Mouse (Mus musculus): ENCODE measurements around the gene Tpsb2. TPM values are rescaled to one million over a fixed set of nuclear protein-coding genes. Genes with fewer than 3 reads are reported as not detected.

Gene Tpsb2
- polyA plus RNA-seq, 1 experiment from 2014 or later = 0.47 TPM

- Histone ChIP-seq H3K27ac (ENCODE audit: low read length) (no peak overlapping the region), H3K27me3 (ENCODE audit: control insufficient read depth, insufficient read depth, low read depth, low read length) (no peaks in the 10 kb centered on the region), H3K4me1 (ENCODE audit: control insufficient read depth, low read depth, low read length) (no peaks in the 10 kb centered on the region), H3K9ac (ENCODE audit: low read depth, low read length) (no peak overlapping the region), H3K36me3 (ENCODE audit: control insufficient read depth, insufficient read depth) (no peaks in the 10 kb centered on the region), H3K4me2 (ENCODE audit: low read depth, low read length) (no peak overlapping the region), H3K9me3 (replicated peaks; ENCODE audit: control insufficient read depth, low read length) (no peaks in the 10 kb centered on the region), H3K4me3 (ENCODE audit: low read depth, low read length) (no peak overlapping the region)
- ATAC-seq (ENCODE audit: low read depth) = no peak
- 44% methylated on average over 6 of the region's 6 CpGs for WGBS (ENCODE audit: insufficient replicate concordance)
Measured at GRCm38 (mm10) chr17:25410180-25410579, 44.1 kb downstream of the Tpsb2 start.

- 22% methylated on average over 7 of the region's 7 CpGs for WGBS (ENCODE audit: insufficient replicate concordance)
- H3K4me1 ChIP-seq (ENCODE audit: control insufficient read depth, low read depth, low read length) = no peaks in the 10 kb centered on the region
- H3K9ac ChIP-seq (ENCODE audit: low read depth, low read length) = no peak overlapping the region
- no peak overlapping the region for H3K27ac ChIP-seq (ENCODE audit: low read length)
- H3K27me3 ChIP-seq (ENCODE audit: control insufficient read depth, insufficient read depth, low read depth, low read length) = no peaks in the 10 kb centered on the region
- H3K4me2 ChIP-seq (ENCODE audit: low read depth, low read length) = no peak overlapping the region
- ATAC-seq (ENCODE audit: low read depth) = no peak
- H3K36me3 ChIP-seq (ENCODE audit: control insufficient read depth, insufficient read depth) = no peaks in the 10 kb centered on the region
- no peaks in the 10 kb centered on the region for H3K9me3 ChIP-seq (replicated peaks; ENCODE audit: control insufficient read depth, low read length)
- H3K4me3 ChIP-seq (ENCODE audit: low read depth, low read length) = no peak overlapping the region
Measured at GRCm38 (mm10) chr17:25410786-25411185, 44.7 kb downstream of the Tpsb2 start.

- H3K27me3 ChIP-seq (ENCODE audit: control insufficient read depth, insufficient read depth, low read depth, low read length) = no peaks in the 10 kb centered on the region
- H3K9me3 ChIP-seq (replicated peaks; ENCODE audit: control insufficient read depth, low read length) = no peaks in the 10 kb centered on the region
- no peaks in the 10 kb centered on the region for H3K36me3 ChIP-seq (ENCODE audit: control insufficient read depth, insufficient read depth)
- no peak overlapping the region for H3K4me3 ChIP-seq (ENCODE audit: low read depth, low read length)
- no peak overlapping the region for H3K4me2 ChIP-seq (ENCODE audit: low read depth, low read length)
- no peak for ATAC-seq (ENCODE audit: low read depth)
- H3K4me1 ChIP-seq (ENCODE audit: control insufficient read depth, low read depth, low read length) = no peaks in the 10 kb centered on the region; the same call in 1 of the 2 replicates
- no peak overlapping the region for H3K9ac ChIP-seq (ENCODE audit: low read depth, low read length)
- WGBS (ENCODE audit: insufficient replicate concordance) = 32% methylated on average over 4 of the region's 4 CpGs
- no peak overlapping the region for H3K27ac ChIP-seq (ENCODE audit: low read length)
Measured at GRCm38 (mm10) chr17:25411251-25411650, 45.1 kb downstream of the Tpsb2 start.

GRCm38 (mm10) chr17:25414209-25414608 is 48.1 kb downstream of the Tpsb2 start:
- no peak overlapping the region for H3K4me2 ChIP-seq (ENCODE audit: low read depth, low read length)
- no peaks in the 10 kb centered on the region for H3K27me3 ChIP-seq (ENCODE audit: control insufficient read depth, insufficient read depth, low read depth, low read length)
- no peak overlapping the region for H3K9ac ChIP-seq (ENCODE audit: low read depth, low read length)
- H3K4me1 ChIP-seq (ENCODE audit: control insufficient read depth, low read depth, low read length) = no peaks in the 10 kb centered on the region; the same call in 1 of the 2 replicates
- H3K9me3 ChIP-seq (replicated peaks; ENCODE audit: control insufficient read depth, low read length) = no peaks in the 10 kb centered on the region
- no peaks in the 10 kb centered on the region for H3K36me3 ChIP-seq (ENCODE audit: control insufficient read depth, insufficient read depth)
- H3K4me3 ChIP-seq (ENCODE audit: low read depth, low read length) = no peak overlapping the region
- no peak overlapping the region for H3K27ac ChIP-seq (ENCODE audit: low read length)
- ATAC-seq (ENCODE audit: low read depth) = no peak
- 40% methylated on average over 4 of the region's 4 CpGs for WGBS (ENCODE audit: insufficient replicate concordance)

- Histone ChIP-seq H3K27me3 (ENCODE audit: control insufficient read depth, insufficient read depth, low read depth, low read length) (no peaks in the 10 kb centered on the region), H3K4me1 (ENCODE audit: control insufficient read depth, low read depth, low read length) (no peaks in the 10 kb centered on the region; the same call in 1 of the 2 replicates), H3K4me2 (ENCODE audit: low read depth, low read length) (no peak overlapping the region), H3K27ac (ENCODE audit: low read length) (no peak overlapping the region), H3K9me3 (replicated peaks; ENCODE audit: control insufficient read depth, low read length) (no peaks in the 10 kb centered on the region), H3K4me3 (ENCODE audit: low read depth, low read length) (no peak overlapping the region), H3K9ac (ENCODE audit: low read depth, low read length) (no peak overlapping the region), H3K36me3 (ENCODE audit: control insufficient read depth, insufficient read depth) (no peaks in the 10 kb centered on the region)
- WGBS (ENCODE audit: insufficient replicate concordance) = 32% methylated on average over 3 of the region's 3 CpGs
- ATAC-seq (ENCODE audit: low read depth) = no peak
Measured at GRCm38 (mm10) chr17:25414917-25415316, 48.8 kb downstream of the Tpsb2 start.

GRCm38 (mm10) chr17:25415421-25415913 is 49.4 kb downstream of the Tpsb2 start:
- no peak overlapping the region for H3K27ac ChIP-seq (ENCODE audit: low read length)
- no peaks in the 10 kb centered on the region for H3K9me3 ChIP-seq (replicated peaks; ENCODE audit: control insufficient read depth, low read length)
- H3K27me3 ChIP-seq (ENCODE audit: control insufficient read depth, insufficient read depth, low read depth, low read length) = no peaks in the 10 kb centered on the region
- H3K4me2 ChIP-seq (ENCODE audit: low read depth, low read length) = no peak overlapping the region
- no peak overlapping the region for H3K4me3 ChIP-seq (ENCODE audit: low read depth, low read length)
- no peak overlapping the region for H3K9ac ChIP-seq (ENCODE audit: low read depth, low read length)
- H3K4me1 ChIP-seq (ENCODE audit: control insufficient read depth, low read depth, low read length) = no peaks in the 10 kb centered on the region; the same call in 1 of the 2 replicates
- WGBS (ENCODE audit: insufficient replicate concordance) = 19% methylated on average over 6 of the region's 6 CpGs
- no peaks in the 10 kb centered on the region for H3K36me3 ChIP-seq (ENCODE audit: control insufficient read depth, insufficient read depth)
- ATAC-seq (ENCODE audit: low read depth) = no peak

- Histone ChIP-seq H3K4me2 (ENCODE audit: low read depth, low read length) (no peak overlapping the region), H3K27me3 (ENCODE audit: control insufficient read depth, insufficient read depth, low read depth, low read length) (no peaks in the 10 kb centered on the region), H3K9ac (ENCODE audit: low read depth, low read length) (no peak overlapping the region), H3K27ac (ENCODE audit: low read length) (no peak overlapping the region), H3K4me3 (ENCODE audit: low read depth, low read length) (no peak overlapping the region), H3K4me1 (ENCODE audit: control insufficient read depth, low read depth, low read length) (no peaks in the 10 kb centered on the region; the same call in 1 of the 2 replicates), H3K9me3 (replicated peaks; ENCODE audit: control insufficient read depth, low read length) (no peaks in the 10 kb centered on the region), H3K36me3 (ENCODE audit: control insufficient read depth, insufficient read depth) (no peaks in the 10 kb centered on the region)
- ATAC-seq (ENCODE audit: low read depth) = no peak
- WGBS (ENCODE audit: insufficient replicate concordance) = 26% methylated on average over 3 of the region's 3 CpGs
Measured at GRCm38 (mm10) chr17:25416219-25416618, 50.1 kb downstream of the Tpsb2 start.

GRCm38 (mm10) chr17:25417990-25418389 is 51.9 kb downstream of the Tpsb2 start:
- no peak for ATAC-seq (ENCODE audit: low read depth)
- Histone ChIP-seq H3K9ac (ENCODE audit: low read depth, low read length) (no peak overlapping the region), H3K27me3 (ENCODE audit: control insufficient read depth, insufficient read depth, low read depth, low read length) (no peaks in the 10 kb centered on the region), H3K4me3 (ENCODE audit: low read depth, low read length) (no peak overlapping the region), H3K36me3 (ENCODE audit: control insufficient read depth, insufficient read depth) (no peaks in the 10 kb centered on the region), H3K27ac (ENCODE audit: low read length) (no peak overlapping the region), H3K9me3 (replicated peaks; ENCODE audit: control insufficient read depth, low read length) (no peaks in the 10 kb centered on the region), H3K4me2 (ENCODE audit: low read depth, low read length) (no peak overlapping the region), H3K4me1 (ENCODE audit: control insufficient read depth, low read depth, low read length) (no peaks in the 10 kb centered on the region; the same call in 1 of the 2 replicates)
- WGBS (ENCODE audit: insufficient replicate concordance) = 52% methylated on average over 6 of the region's 6 CpGs
